Mouse (Mus musculus) neutrophil, adult 5-6 weeks (primary cell): ENCODE measurements around the gene Nfe2l3. TPM values are rescaled to one million over a fixed set of nuclear protein-coding genes. Genes with fewer than 3 reads are reported as not detected.
"Not testable (repeated sequence)": the region's sequence is repeated elsewhere in the genome, so short reads cannot be mapped to it uniquely, and the experiment has no call there.

Source experiments
- ATAC-seq: fragments of 151-379, 151-347 bp; 2 replicates; pipeline ENCODE4 v1.8.0; 2017; ENCODE audit warnings: mild to moderate bottlenecking, moderate TSS enrichment; ENCODE audit not compliant: insufficient number of reproducible peaks, poor library complexity, low FRiP score, severe bottlenecking; ENCODE audit errors: extremely low read depth
- total RNA-seq: library from RNA; stranded (forward); fragments of 200-1000 nt; gene quantifications from 2 replicates; pipeline ENCODE4 v1.2.3, GENCODE M21; 2017

The Nfe2l3 gene
- 0.70 TPM in 1 of 2 replicates, not detected in the other for total RNA-seq

DNA sequence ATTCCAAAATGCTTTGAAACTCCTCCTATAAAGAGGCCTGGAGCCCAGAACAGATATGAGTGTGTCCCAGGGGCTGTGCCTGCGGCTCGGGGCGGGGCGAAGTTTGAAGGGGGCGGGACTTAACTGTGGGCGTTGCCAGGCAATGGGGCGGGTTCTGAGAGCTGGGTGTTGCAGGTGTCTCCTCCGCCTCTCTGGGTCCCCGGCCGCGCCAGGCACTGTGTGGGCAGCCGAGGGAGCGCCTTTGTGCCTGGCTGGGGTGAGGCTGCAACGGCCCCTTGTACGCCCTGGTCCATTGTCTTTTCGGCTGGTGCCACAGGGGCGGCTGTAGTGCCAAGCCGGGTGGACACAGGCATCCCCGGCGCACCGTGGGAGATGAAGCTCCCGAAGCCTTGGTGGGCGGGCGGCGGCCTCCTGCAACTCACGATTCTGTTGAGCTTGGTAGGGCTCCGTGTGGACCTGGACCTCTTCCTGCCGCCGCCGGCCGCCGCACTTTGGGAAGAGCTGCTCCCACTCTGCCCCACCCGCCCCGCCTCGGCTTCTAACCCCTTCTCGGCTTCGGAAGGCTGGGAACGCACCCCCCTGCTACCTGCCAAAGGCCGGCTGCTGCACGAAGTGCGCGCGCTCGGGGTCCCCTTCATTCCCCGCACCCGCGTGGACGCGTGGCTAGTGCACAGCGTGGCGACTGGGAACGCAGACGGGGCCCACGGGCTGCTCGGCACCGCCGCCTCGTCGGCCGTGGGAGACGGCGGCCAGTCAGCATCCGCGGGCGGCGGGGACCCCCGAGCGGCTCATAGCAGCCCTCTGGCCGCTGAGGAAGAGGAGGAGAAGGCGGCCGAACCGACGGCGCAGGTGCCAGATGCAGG, at the start of gene Nfe2l3:
Nfe2l3 (plus strand) TSS at position 136 of the 863 bp plus-strand sequence.
- peak; percentile 32; the same call in 1 of the 2 replicates for ATAC-seq

DNA sequence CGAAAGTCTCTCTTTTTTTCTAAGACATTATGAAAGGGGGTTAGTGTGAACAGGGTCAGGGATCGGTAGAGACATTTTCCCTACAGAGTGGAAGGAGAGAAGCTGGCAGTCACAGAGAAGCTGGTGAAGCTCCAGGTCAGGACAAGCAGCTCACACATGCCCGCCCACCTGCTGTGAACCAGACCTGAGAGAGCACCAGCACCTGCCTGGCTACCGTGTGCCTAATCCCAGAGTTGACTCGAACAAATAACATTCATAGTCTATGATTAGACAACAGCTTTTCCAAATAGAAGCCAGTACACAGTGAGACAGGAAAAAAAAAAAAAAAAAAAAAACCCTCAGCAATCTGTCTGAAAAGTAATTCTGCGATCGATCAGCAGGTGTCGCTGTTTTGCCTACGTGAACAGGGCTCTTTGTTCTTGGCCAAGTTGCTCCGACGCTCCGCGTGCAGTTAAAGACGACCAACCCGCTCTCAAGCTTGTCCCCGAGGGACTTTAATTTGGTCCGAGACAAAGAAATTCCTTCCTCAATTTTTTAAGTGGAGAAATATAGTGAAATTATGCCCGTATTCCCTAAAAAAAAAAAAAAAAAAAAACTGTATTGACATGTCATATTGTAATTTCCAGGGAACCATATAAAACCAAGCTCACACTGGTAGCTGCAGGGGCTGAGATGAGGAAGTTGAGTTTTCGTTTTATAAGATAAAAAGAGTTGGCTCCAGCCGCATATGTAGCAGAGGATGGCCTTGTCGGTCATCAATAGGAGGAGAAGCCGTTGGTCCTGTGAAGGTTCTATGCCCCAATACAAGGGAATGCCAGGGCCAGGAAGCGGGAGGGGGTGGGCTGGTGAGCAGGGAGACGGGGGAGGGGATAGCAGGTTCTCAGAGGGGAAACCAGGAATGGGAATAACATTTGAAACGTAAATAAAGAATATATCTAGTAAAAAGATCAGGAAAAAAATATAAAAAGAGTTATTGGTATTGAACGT, 48.4 kb upstream of the Nfe2l3 start:
- ATAC-seq = peak; percentile 56; the same call in 1 of the 2 replicates

DNA sequence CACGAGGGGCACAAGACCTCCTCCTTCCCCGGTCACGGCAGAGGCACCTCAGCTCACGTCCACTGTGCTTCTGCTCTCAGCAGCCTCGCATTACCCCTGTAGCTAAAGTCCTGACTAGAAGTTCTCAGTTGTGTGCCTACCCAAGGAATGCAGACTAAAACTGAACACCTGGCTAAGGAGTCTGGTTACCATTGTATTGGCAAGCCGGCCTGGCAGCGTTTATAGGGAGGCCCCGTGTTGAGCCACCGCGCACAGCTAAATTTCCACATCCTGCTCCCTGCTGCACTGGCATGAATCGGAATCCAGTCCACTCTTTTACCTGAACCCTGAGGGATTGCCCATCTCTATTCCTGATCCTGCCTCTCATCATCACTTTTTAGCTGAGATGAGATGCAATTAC, 42.0 kb upstream of the Nfe2l3 start:
- ATAC-seq = no peak

DNA sequence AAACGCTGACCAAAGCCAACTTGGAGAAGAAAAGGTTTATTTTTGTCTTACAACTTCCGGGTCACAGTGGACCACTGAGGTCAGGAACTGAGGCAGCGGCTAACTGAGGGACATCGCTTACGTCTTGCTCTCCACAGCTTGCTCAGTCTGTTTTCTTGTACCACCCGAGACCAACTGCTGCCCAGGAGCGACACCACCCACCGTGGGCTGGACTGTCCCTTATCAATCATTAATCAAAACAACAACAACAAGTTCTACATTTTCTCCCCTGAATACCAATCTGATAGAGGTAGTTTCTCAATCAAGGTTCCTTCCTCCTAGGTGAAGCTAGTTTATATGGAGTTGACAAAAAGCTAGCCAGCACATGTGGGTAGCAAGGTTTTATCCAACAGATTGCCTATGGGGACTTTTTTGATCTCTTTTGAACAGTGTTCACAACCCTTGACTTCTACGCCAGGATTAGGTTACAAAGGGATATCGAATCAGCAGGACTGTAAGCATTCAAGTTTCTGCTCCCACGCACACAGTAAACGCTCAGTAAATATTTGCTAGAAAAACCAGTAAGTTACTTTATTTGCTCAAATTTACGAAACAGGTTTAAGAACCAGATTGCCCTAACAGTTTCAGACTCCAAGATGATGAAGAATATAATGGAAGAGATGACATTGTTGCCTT, 40.5 kb upstream of the Nfe2l3 start:
- ATAC-seq = no peak

DNA sequence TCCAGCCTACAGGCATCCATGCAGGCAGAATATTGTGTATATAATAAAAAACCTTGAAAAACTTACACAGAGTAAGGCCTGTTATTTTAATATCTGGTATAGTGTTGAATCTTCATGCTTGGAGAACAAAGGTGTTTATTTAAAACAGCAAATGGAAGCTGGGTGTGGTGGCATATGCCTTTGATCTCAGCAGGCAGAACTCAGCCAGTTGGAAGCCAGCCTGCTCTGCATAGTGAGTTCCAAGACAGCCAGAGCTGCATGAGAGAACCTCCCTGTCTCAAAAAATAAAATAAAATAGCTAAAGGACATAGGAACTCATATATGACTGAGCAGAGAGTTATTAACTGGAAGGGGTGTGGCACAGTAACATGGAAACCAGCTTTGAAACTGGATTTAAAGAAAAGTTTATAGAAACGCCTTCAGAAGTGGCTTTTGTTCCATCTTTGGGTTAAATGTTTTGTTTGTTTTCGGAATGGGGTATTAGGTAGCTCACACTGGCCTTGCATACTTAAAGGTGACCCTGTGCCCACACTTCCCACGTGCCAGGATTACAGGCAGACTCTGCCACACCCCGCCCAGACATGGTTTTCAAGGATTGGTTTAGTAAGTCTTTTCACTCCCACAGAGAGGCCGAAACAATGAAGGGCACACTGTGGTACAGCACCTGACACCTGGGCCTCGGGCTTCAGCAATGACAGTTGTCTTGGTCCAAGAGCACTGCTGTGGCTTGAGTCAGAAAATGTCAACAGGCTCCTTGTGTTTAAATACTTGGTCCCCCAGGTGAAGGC, 38.9 kb upstream of the Nfe2l3 start:
- no peak for ATAC-seq

DNA sequence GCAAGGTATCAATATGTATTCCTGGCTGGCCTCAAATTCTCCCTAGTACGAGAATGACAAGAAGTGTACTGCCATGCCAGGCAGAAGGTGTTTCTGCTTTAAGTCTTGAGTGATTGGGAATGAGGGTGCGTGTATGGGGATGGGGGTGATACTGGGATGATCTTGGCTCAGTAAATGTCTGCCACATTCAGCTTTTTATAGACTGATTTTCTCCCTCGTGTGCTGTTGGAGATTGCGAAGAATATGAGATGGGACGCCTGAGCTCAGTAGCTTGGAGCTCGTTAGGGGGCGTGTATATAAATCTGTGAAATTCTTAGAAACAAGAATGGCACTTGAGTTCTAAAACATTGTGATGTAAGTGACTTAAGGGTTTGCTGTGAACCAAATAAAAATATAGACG, 38.1 kb upstream of the Nfe2l3 start:
- not testable (repeated sequence) for ATAC-seq

DNA sequence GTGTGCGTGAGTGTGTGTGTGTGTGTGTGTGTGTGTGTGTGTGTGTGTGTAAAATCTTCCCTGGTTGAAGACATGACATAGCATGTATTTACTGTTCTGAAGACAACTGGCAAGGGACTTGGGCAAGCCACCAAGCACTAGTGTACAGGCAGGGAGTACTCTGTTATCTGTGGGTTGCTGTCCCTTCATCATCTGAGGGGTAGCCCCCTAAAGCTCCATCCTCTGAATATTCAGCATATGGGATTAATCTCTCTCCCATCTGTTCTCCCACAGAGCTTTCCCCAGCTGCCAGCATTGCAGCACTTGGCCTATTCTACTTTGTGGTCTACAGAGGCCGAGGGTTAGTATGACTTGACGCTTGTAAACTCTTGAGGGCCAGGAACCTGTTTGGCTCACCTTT, 37.5 kb upstream of the Nfe2l3 start:
- ATAC-seq = not testable (repeated sequence)

DNA sequence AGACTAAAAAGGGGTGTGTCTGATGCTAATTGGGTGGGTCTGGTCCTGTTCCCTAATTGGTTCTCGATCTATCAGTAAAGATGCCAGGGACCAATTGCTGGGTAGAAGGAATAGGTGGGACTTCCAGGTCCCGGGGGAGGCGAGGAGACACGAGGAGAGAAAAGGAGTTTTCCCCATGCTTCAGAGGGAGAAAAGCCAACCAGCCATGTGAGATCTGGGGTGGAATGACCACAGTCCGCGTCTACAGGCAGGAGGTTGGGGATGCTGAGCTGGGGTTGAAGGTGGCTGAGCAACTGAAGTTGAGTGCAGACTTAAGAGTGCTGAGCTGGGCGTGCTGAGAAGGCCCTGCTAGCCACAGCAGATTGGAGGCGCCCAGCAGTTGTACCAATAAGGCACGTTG, 37.0 kb upstream of the Nfe2l3 start:
- ATAC-seq = no peak

DNA sequence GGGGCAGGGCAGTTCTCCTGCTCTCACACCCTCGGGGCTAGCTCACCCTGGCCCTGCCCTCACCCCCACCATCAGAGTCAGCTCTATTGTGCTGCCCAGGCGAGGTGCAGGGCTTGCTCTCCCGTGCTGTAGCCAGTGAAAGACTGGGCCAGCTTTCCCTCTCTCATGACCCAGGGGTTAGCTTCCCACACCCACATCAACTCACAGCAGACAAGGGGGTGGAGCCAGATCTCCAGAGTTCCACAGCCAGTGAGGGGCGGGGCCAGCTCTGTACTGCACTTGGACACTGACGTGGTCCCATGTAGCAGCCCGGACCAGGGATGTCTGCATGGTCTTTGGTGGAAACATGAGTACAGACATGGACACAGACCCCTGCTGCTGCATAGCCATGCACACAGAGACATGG, 33.4 kb upstream of the Nfe2l3 start:
- no peak for ATAC-seq

DNA sequence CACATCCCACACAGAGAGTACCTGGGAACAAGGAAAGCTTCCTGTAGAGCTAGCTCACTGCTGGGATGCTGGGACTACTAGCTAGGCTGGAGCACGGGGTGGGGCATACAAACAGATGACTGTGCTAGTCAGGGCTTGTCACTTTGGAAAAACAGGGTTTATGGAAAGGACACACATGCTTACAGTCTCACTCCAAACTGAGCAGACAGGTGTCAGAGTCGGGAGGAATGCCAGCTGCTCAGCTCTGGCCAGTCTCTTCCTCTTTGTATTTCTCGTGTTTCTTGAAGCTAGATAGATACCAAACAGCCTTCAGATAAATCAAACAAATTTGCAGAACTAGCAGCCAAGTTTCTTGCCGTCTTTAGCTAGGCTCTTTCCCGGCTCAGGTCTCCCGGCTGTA, 31.2 kb upstream of the Nfe2l3 start:
- ATAC-seq = no peak

DNA sequence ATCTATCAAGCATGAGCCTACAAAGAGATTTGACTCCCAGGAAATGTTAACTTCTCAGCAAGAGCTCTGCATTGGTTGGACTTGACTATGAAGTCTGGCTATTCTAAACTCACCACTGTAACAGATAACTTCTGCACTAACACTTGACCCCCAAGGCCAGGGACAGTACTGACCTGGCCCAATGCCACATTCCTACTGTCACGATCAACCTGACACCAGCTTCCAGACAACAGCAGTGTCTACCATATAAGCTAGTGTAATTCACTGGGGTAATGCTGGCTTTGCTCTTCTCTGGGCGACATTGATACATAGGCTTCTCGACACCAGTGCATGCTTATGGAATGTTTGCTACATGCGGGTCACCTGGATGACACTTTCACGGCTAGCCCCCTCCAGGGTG, 28.9 kb upstream of the Nfe2l3 start:
- no peak for ATAC-seq

DNA sequence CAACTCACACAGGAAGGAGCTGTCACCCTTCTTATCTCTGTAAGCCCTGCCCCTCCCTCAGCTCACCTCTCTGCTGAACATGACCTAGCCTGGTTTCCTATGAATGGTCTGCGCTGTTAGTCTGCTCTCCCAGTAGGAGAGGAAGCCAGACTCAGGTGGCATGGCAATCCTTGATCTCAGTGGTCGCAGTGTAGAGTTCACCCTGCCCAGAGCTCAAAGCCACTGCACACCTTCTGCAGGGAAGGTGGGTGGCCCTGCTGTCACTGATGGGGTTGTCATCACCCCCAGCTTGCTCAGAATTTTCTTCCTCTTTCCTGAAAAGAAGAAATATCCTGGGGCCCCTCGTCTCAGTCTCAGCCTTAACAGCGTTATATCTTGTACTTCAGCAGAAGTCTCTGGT, 28.0 kb upstream of the Nfe2l3 start:
- no peak for ATAC-seq

DNA sequence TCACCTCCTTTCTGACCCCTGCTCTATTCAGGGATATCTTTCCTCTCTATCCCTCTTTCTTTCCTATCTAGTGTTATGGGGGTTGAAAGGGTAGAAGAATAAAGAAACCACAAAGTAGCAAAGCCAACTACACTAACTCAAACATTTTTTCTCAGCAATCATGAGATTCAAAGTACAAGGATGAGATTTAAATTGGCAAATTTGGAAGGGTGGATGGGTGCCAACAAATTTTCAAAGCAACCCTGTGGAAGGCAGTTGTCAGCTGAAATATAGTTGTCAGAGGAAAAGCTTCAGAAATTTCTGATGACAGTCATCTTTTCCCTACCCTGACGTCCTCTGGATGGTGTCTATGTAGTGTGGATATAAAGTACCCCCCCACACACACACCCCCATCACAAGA, 16.0 kb upstream of the Nfe2l3 start:
- ATAC-seq = no peak

DNA sequence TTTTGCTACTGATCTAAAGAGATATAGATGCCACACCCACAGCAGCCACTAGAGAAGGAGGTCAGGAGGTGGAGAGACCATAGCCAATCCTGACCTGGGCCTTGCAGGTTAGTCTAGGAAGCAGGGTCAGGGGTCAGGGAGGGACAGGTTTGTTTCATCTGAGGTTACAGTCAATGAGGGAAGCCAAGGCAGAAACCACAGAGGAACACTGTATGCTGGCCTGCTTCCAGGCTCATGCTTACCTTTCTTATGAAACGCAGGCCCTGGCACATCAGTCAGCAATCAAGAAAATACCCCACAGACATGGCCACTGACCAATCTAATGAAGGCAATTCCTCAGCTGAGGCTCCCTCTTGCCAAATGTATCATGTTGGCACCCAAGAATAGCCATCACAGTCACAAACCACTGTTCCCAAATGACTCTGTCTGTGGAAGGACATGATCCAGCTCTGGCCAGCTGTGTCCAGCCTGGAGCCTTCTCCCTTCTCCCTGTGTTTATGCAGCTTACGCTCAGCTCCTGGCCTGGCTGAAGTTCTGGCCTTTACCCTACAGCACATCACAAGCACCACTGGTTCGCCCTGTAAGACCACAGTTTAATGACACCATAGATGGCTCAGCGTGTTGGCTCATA, 15.0 kb upstream of the Nfe2l3 start:
- no peak for ATAC-seq

DNA sequence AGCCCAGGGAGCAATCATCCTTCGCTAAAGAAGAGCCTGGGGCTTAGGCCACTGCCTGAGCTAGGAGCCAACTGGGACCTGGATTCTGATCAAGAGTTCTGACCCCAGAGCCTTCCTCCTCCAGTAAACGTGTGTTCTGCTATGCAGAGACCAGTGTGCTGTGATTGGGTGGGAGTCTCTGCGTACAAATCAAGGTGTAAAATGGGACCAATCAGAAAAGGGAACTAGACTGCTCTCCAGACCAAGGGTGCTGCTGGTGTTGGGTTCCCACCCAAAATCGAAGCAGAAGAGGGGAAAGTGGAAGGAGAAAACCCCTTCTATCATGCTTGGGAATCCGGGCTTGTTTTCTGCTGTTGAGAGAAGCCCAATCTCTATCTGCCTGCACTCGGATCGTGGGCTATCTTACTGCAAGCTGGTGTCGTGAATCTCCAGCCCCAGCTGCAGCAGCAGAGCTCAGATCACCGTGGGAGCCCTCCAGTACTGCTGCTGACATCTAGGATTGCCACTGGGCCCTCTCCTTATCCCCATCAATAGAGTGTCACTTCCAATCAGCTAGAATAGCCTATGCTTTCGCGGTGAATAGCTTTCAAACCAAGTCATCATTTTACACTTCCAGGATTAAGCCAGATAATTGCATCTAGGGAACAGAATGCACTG, 8.9 kb upstream of the Nfe2l3 start:
- no peak for ATAC-seq

DNA sequence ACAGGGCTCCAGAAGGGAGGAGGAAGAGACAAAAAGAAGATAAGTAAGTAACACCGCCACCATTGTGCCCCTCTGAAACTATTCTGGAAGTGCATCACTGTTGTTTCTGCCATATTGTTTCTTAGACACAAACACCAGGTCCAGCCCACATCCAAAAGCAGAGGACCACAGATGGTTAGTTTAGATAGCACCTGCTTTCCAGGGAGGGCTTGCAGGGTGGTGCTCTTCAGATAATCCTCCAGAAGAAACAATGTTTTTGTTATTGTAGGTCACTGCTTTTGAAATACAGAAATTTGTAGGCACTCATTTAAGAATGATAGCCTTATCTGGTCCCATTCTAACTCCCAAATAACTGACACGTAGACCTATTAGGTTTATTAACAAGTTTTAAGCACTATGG, 7.9 kb upstream of the Nfe2l3 start:
- ATAC-seq = no peak

DNA sequence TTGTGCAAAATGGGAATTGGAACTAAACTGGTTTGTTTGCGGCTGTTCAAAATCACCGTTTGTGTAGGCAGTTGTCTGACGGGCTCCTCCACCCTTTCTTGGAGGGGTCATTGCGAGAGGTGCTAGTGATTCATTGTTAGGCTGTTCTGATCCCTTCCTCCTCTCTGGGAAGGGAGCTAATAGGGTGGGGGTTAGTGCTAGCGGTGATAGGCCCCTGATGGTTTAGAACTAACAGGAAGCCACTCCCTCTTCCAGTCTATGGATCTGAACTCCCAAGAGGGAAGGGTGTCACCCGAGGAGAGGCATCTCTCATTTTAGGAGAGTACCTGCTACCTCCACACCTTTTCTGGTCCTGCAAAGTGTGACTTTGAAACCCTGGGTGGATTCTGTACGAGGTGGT, 1.8 kb downstream of the Nfe2l3 start:
- ATAC-seq = no peak

DNA sequence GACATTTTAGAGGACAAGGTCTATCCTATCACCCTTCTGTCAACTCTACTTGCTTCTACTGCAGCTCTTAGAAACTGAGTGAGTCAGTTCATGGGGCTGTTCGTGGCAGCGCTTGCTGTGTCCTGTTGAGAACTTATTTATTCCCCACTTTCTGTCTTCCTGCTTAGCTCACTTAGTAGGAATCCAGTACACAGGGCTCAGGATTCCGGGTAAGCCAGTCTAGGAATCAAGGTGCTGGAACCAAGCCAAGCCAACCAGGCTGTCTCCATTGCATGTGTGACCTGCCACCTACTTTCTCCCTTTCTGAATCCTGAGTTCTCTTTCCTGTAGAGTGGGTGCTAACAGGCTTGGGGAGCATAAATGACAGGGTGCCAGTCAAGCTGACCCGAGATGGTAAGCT, 5.2 kb downstream of the Nfe2l3 start:
- ATAC-seq = no peak
